8 mouse cellular contexts compared by ENCODE assay signal in the genomic region with DNA sequence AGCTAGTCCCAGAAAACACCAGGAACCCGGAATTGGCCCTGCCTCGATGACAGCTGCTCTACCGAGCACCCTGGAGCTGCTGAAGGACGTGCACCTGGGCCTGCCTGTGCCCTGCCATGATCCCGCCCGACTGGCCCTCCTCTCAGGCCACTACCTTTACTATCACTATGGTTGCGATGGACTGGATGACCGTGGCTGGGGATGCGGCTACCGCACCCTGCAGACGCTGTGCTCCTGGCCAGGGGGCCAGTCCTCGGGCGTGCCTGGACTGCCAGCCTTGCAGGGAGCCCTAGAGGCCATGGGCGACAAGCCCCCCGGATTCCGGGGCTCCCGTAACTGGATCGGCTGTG. TPM values are rescaled to one million over a fixed set of nuclear protein-coding genes. Genes with fewer than 3 reads are reported as not detected.
A peak's percentile ranks its signal among the peaks of the same experiment; 100 is the strongest.
DNase-seq lines count a peak whose midpoint lies in the region; ATAC-seq and TF ChIP-seq lines count a peak whose summit lies in the region.

No protein-coding gene starts in this region.

- WGBS in embryonic facial prominence, embryonic 12.5 days = 8% methylated on average over 18 of the region's 18 CpGs
- 8% methylated on average over 18 of the region's 18 CpGs for WGBS in intestine, embryonic 15.5 days

- ATAC-seq in embryonic facial prominence, embryonic 12.5 days (ENCODE audit: insufficient number of reproducible peaks, insufficient read depth, low FRiP score, low TSS enrichment) = peak; percentile 30; the same call in 1 of the 2 replicates
- peak; percentile 48 for ATAC-seq in intestine, embryonic 15.5 days

- H3K9ac ChIP-seq in embryonic facial prominence, embryonic 12.5 days = peak overlapping the region; percentile 78
- H3K9ac ChIP-seq in intestine, embryonic 15.5 days = peak overlapping the region; percentile 79

- peaks cover 18% of the 10 kb centered on the region for H3K4me1 ChIP-seq in embryonic facial prominence, embryonic 12.5 days
- peaks cover 18% of the 10 kb centered on the region for H3K4me1 ChIP-seq in intestine, embryonic 15.5 days (replicated peaks)

- DNase-seq in left cerebral cortex, adult 2 months (ENCODE audit: extremely low spot score in 1 of 2, low spot score in 2 of 2) = no peak
- DNase-seq in left cerebral cortex, postnatal 14 days (ENCODE audit: low spot score in 2 of 2) = no peak
- no peak for DNase-seq in natural killer cell, adult 2 months (ENCODE audit: low spot score in 2 of 2)
- no peak for DNase-seq in gastrocnemius, postnatal 25 days
- no peak for DNase-seq in cerebellum, adult 18-20 months

- peaks cover 47% of the 10 kb centered on the region for H3K36me3 ChIP-seq in embryonic facial prominence, embryonic 12.5 days
- peaks cover 39% of the 10 kb centered on the region for H3K36me3 ChIP-seq in intestine, embryonic 15.5 days
- H3K36me3 ChIP-seq in myocyte (ENCODE audit: control insufficient read depth, insufficient read depth) = peaks cover 31% of the 10 kb centered on the region

- H3K4me3 ChIP-seq in left cerebral cortex, adult 2 months = peak overlapping the region; percentile 57
- H3K4me3 ChIP-seq in embryonic facial prominence, embryonic 12.5 days = peak overlapping the region; percentile 44
- peak overlapping the region; percentile 54 for H3K4me3 ChIP-seq in intestine, embryonic 15.5 days (replicated peaks)
- H3K4me3 ChIP-seq in myocyte = peak overlapping the region; percentile 66

- peak; percentile 20 for TF ChIP-seq POLR2A in myocyte (IDR thresholded peaks at IDR 0.05; ENCODE audit: insufficient read length, low read depth)

- no peak for TF ChIP-seq CTCF in left cerebral cortex, adult 2 months (IDR thresholded peaks at IDR 0.05)

- peak overlapping the region; percentile 79 for H3K27ac ChIP-seq in left cerebral cortex, adult 2 months
- H3K27ac ChIP-seq in embryonic facial prominence, embryonic 12.5 days = peak overlapping the region; percentile 89
- H3K27ac ChIP-seq in intestine, embryonic 15.5 days = peak overlapping the region; percentile 97

- intact Hi-C loops in left cerebral cortex, adult 2 months (cut with DNase I) = loop anchor here (5.0 kb wide), 1 partner anchor 233 kb away; no protein-coding TSS in a partner anchor
- intact Hi-C loops in left cerebral cortex, postnatal 14 days (cut with DNase I) = loop anchor here (1.0 kb wide), 1 partner anchor 13 kb away; a partner anchor contains a TSS

- peak overlapping the region; percentile 99 for H3K4me2 ChIP-seq in embryonic facial prominence, embryonic 12.5 days (replicated peaks)
- H3K4me2 ChIP-seq in intestine, embryonic 15.5 days (replicated peaks) = peak overlapping the region; percentile 97
- H3K4me2 ChIP-seq in myocyte (ENCODE audit: low read depth) = peak overlapping the region; percentile 79

- no peaks in the 10 kb centered on the region for H3K9me3 ChIP-seq in embryonic facial prominence, embryonic 12.5 days
- no peaks in the 10 kb centered on the region for H3K9me3 ChIP-seq in intestine, embryonic 15.5 days

- H3K79me2 ChIP-seq in myocyte (ENCODE audit: control insufficient read depth, insufficient read depth) = no peaks in the 10 kb centered on the region

- H3ac ChIP-seq in myocyte (ENCODE audit: control insufficient read depth, insufficient read length) = peak overlapping the region; percentile 14

- H3K27me3 ChIP-seq in embryonic facial prominence, embryonic 12.5 days = peaks cover 31% of the 10 kb centered on the region
- H3K27me3 ChIP-seq in intestine, embryonic 15.5 days (replicated peaks) = peaks cover 9% of the 10 kb centered on the region
- peaks cover 7% of the 10 kb centered on the region for H3K27me3 ChIP-seq in myocyte (ENCODE audit: control insufficient read depth, insufficient read depth, insufficient read length)

TF ChIP-seq in myocyte, 11 proteins besides CTCF, POLR2A, EP300 and RAD21:
- TF ChIP-seq E2F4 (IDR thresholded peaks at IDR 0.05; ENCODE audit: insufficient read depth) = no peak
- TF ChIP-seq TCF3 (IDR thresholded peaks at IDR 0.05; ENCODE audit: insufficient read length, low read depth) = no peak
- TF ChIP-seq REST (IDR thresholded peaks at IDR 0.05; ENCODE audit: insufficient read depth, insufficient read length) = no peak
- TF ChIP-seq MYOG (IDR thresholded peaks at IDR 0.05; ENCODE audit: control insufficient read depth in 1 of 3, insufficient read depth in 1 of 3, insufficient read length in 2 of 3, low read depth in 2 of 3) = no peak
- TF ChIP-seq SRF (IDR thresholded peaks at IDR 0.05; ENCODE audit: control insufficient read depth, insufficient read length, low read depth) = no peak
- TF ChIP-seq CEBPB (IDR thresholded peaks at IDR 0.05; ENCODE audit: insufficient read depth, poor library complexity, severe bottlenecking) = no peak
- TF ChIP-seq TCF12 (IDR thresholded peaks at IDR 0.05; ENCODE audit: insufficient read depth, poor library complexity, severe bottlenecking) = no peak
- TF ChIP-seq POLR2AphosphoS2 (IDR thresholded peaks at IDR 0.05; ENCODE audit: insufficient read length, low read depth) = peak; percentile 56
- no peak for TF ChIP-seq MAX (IDR thresholded peaks at IDR 0.05; ENCODE audit: low read depth)
- TF ChIP-seq USF1 (IDR thresholded peaks at IDR 0.05; ENCODE audit: low read depth) = no peak
- TF ChIP-seq MYOD1 (IDR thresholded peaks at IDR 0.05; ENCODE audit: control insufficient read depth in 1 of 3, insufficient read length in 2 of 3, low read depth in 2 of 3) = peak in 1 of 3 experiments; percentile 32

RNA-seq across cellular contexts. Expression of a gene that starts 0.3 kb away (rescaled TPM):
- total RNA-seq in left cerebral cortex, adult 2 months (2021) = 10 to 100 TPM; 11.6 to 14.4 TPM
- 10 to 100 TPM; 16.4 to 17.1 TPM for total RNA-seq in left cerebral cortex, postnatal 14 days (2021)
- polyA plus RNA-seq in embryonic facial prominence, embryonic 12.5 days (2016; fragmentation: Nextera tagmentation; extraction: Ambion mirVana) = 6.7 and 8.2 TPM in 2 replicates
- 7.8 and 8.5 TPM in 2 replicates for polyA plus RNA-seq in intestine, embryonic 15.5 days (2015; fragmentation: Nextera tagmentation; extraction: Ambion mirVana)
- polyA plus RNA-seq in myocyte (2012; fragmentation: generic; extraction: Trizol) = 9.0 TPM
- 10 to 100 TPM; 18.3 to 24.4 TPM for total RNA-seq in gastrocnemius, postnatal 25 days (2021)

RNA-seq across cellular contexts. Expression of a gene that starts 7.4 kb away (rescaled TPM):
- total RNA-seq in left cerebral cortex, adult 2 months (2021) = 10 to 100 TPM; 53.8 to 62.9 TPM
- total RNA-seq in left cerebral cortex, postnatal 14 days (2021) = 10 to 100 TPM; 68.4 to 81.1 TPM
- polyA plus RNA-seq in embryonic facial prominence, embryonic 12.5 days (2016; fragmentation: Nextera tagmentation; extraction: Ambion mirVana) = 7.1 and 8.2 TPM in 2 replicates
- 9.5 and 9.7 TPM in 2 replicates for polyA plus RNA-seq in intestine, embryonic 15.5 days (2015; fragmentation: Nextera tagmentation; extraction: Ambion mirVana)
- 10.9 TPM for polyA plus RNA-seq in myocyte (2012; fragmentation: generic; extraction: Trizol)
- total RNA-seq in gastrocnemius, postnatal 25 days (2021) = 10 to 100 TPM; 26.4 to 40.7 TPM

RNA-seq across cellular contexts. Expression of a gene that starts 12.8 kb away (rescaled TPM):
- 100 to 1,000 TPM; 202 to 221 TPM for total RNA-seq in left cerebral cortex, adult 2 months (2021)
- total RNA-seq in left cerebral cortex, postnatal 14 days (2021) = 100 to 1,000 TPM; 167 to 176 TPM
- 171 and 177 TPM in 2 replicates for polyA plus RNA-seq in embryonic facial prominence, embryonic 12.5 days (2016; fragmentation: Nextera tagmentation; extraction: Ambion mirVana)
- 117 and 120 TPM in 2 replicates for polyA plus RNA-seq in intestine, embryonic 15.5 days (2015; fragmentation: Nextera tagmentation; extraction: Ambion mirVana)
- 59.0 TPM for polyA plus RNA-seq in myocyte (2012; fragmentation: generic; extraction: Trizol)
- 10 to 100 TPM; 38.5 to 44.7 TPM for total RNA-seq in gastrocnemius, postnatal 25 days (2021)

RNA-seq across cellular contexts. Expression of a gene that starts 19.5 kb away (rescaled TPM):
- 1 to 10 TPM; 4.5 to 6.5 TPM for total RNA-seq in left cerebral cortex, adult 2 months (2021)
- total RNA-seq in left cerebral cortex, postnatal 14 days (2021) = 1 to 10 TPM; 3.5 to 3.9 TPM
- polyA plus RNA-seq in embryonic facial prominence, embryonic 12.5 days (2016; fragmentation: Nextera tagmentation; extraction: Ambion mirVana) = 87.1 and 93.4 TPM in 2 replicates
- polyA plus RNA-seq in intestine, embryonic 15.5 days (2015; fragmentation: Nextera tagmentation; extraction: Ambion mirVana) = 63.9 and 64.8 TPM in 2 replicates
- polyA plus RNA-seq in myocyte (2012; fragmentation: generic; extraction: Trizol) = 46.2 TPM
- total RNA-seq in gastrocnemius, postnatal 25 days (2021) = 1 to 10 TPM; 5.2 to 5.3 TPM

RNA-seq across cellular contexts. Expression of a gene that starts 38.7 kb away (rescaled TPM):
- 10 to 100 TPM; 22.8 to 25.1 TPM for total RNA-seq in left cerebral cortex, adult 2 months (2021)
- total RNA-seq in left cerebral cortex, postnatal 14 days (2021) = 10 to 100 TPM; 23.7 to 28.0 TPM
- 16.0 and 18.8 TPM in 2 replicates for polyA plus RNA-seq in embryonic facial prominence, embryonic 12.5 days (2016; fragmentation: Nextera tagmentation; extraction: Ambion mirVana)
- 14.3 and 15.9 TPM in 2 replicates for polyA plus RNA-seq in intestine, embryonic 15.5 days (2015; fragmentation: Nextera tagmentation; extraction: Ambion mirVana)
- polyA plus RNA-seq in myocyte (2012; fragmentation: generic; extraction: Trizol) = 7.9 TPM
- total RNA-seq in gastrocnemius, postnatal 25 days (2021) = 1 to 10 TPM; 2.3 to 3.1 TPM
